7 mouse cellular contexts compared by ENCODE assay signal in the genomic region with DNA sequence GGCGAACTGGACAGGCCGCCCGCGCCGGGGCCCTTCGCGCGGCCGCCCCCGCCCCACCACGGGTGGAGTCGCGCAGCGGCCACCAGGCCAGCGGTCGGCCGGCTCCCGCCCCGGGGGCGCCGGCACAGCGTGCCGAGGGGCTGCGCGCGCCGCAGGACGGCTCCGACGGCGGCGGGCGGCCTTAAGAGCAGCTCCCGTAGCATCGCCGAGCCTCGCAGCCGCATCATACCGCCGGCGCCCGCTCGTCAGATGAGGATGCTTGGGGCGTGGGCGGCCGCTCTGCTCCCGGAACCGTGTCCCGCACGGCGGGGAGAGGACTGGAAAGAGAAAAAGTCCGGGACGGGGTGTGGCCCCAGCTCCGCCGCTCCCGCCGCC. TPM values are rescaled to one million over a fixed set of nuclear protein-coding genes. Genes with fewer than 3 reads are reported as not detected.
A peak's percentile ranks its signal among the peaks of the same experiment; 100 is the strongest.
DNase-seq lines count a peak whose midpoint lies in the region; ATAC-seq and TF ChIP-seq lines count a peak whose summit lies in the region.

No protein-coding gene starts in this region.

- no peak for TF ChIP-seq CTCF in lung, postnatal 0 days (IDR thresholded peaks at IDR 0.05)

- peak; percentile 57 for ATAC-seq in lung, postnatal 0 days
- peak; percentile 82 for ATAC-seq in forebrain, embryonic 11.5 days (replicated peaks; ENCODE audit: low FRiP score)
- ATAC-seq in limb, embryonic 11.5 days (ENCODE audit: insufficient number of reproducible peaks, low FRiP score, low TSS enrichment, low read depth): peak; percentile 75
- ATAC-seq in stomach, embryonic 14.5 days (ENCODE audit: insufficient number of reproducible peaks, insufficient read depth, low FRiP score, low read depth): peak; percentile 49; the same call in 1 of the 2 replicates

- peak overlapping the region; percentile 93 for H3K27ac ChIP-seq in lung, postnatal 0 days (ENCODE audit: low read length)
- peak overlapping the region; percentile 88 for H3K27ac ChIP-seq in forebrain, embryonic 11.5 days (ENCODE audit: low read depth, low read length)
- H3K27ac ChIP-seq in limb, embryonic 11.5 days (replicated peaks; ENCODE audit: low read depth, low read length): peak overlapping the region; percentile 91
- peak overlapping the region; percentile 92 for H3K27ac ChIP-seq in stomach, embryonic 14.5 days (ENCODE audit: low read length)

- no peaks in the 10 kb centered on the region for H3K27me3 ChIP-seq in lung, postnatal 0 days (replicated peaks; ENCODE audit: insufficient read depth, low read length)
- no peaks in the 10 kb centered on the region; the same call in 1 of the 2 replicates for H3K27me3 ChIP-seq in forebrain, embryonic 11.5 days (ENCODE audit: control insufficient read depth, insufficient read depth, low read length)
- no peaks in the 10 kb centered on the region for H3K27me3 ChIP-seq in limb, embryonic 11.5 days (ENCODE audit: control insufficient read depth, insufficient read depth, low read length)
- H3K27me3 ChIP-seq in stomach, embryonic 14.5 days (ENCODE audit: control insufficient read depth, insufficient read depth, low read length): no peaks in the 10 kb centered on the region

- peak overlapping the region; percentile 94 for H3K4me3 ChIP-seq in lung, postnatal 0 days (ENCODE audit: low read depth, low read length)
- peak overlapping the region; percentile 85 for H3K4me3 ChIP-seq in forebrain, embryonic 11.5 days (ENCODE audit: low read depth, low read length)
- H3K4me3 ChIP-seq in limb, embryonic 11.5 days (ENCODE audit: low read depth, low read length): peak overlapping the region; percentile 94
- peak overlapping the region; percentile 91 for H3K4me3 ChIP-seq in stomach, embryonic 14.5 days (ENCODE audit: low read depth, low read length)

- no peak for TF ChIP-seq EP300 in lung, postnatal 0 days (IDR thresholded peaks at IDR 0.05)

- H3K4me2 ChIP-seq in lung, postnatal 0 days (replicated peaks; ENCODE audit: low read depth, low read length): peak overlapping the region; percentile 89
- peak overlapping the region; percentile 66 for H3K4me2 ChIP-seq in forebrain, embryonic 11.5 days (ENCODE audit: low read depth, low read length, severe bottlenecking)
- H3K4me2 ChIP-seq in limb, embryonic 11.5 days (ENCODE audit: low read depth, severe bottlenecking): peak overlapping the region; percentile 57
- peak overlapping the region; percentile 79 for H3K4me2 ChIP-seq in stomach, embryonic 14.5 days (replicated peaks; ENCODE audit: low read depth, low read length)

- peak overlapping the region; percentile 82 for H3K9ac ChIP-seq in lung, postnatal 0 days (replicated peaks; ENCODE audit: low read depth)
- peak overlapping the region; percentile 91 for H3K9ac ChIP-seq in forebrain, embryonic 11.5 days (ENCODE audit: low read length)
- peak overlapping the region; percentile 93 for H3K9ac ChIP-seq in limb, embryonic 11.5 days (ENCODE audit: low read length)
- H3K9ac ChIP-seq in stomach, embryonic 14.5 days (replicated peaks; ENCODE audit: low read depth, low read length): peak overlapping the region; percentile 87

- WGBS in lung, postnatal 0 days: 1% methylated on average over 36 of the region's 57 CpGs
- WGBS in forebrain, embryonic 11.5 days: 1% methylated on average over 49 of the region's 57 CpGs
- under 1% methylated on average over 48 of the region's 57 CpGs for WGBS in limb, embryonic 11.5 days
- WGBS in stomach, embryonic 14.5 days: under 1% methylated on average over 51 of the region's 57 CpGs

- H3K4me1 ChIP-seq in lung, postnatal 0 days (ENCODE audit: insufficient read depth, low read depth, low read length): peaks cover 3% of the 10 kb centered on the region; the same call in 1 of the 2 replicates
- H3K4me1 ChIP-seq in forebrain, embryonic 11.5 days (replicated peaks; ENCODE audit: control insufficient read depth, insufficient read depth, low read length): 0 out of 2 replicates have a peak, but pooled peaks cover 2% of the 10 kb centered on the region
- no peaks in the 10 kb centered on the region; the same call in 1 of the 2 replicates for H3K4me1 ChIP-seq in limb, embryonic 11.5 days (ENCODE audit: control insufficient read depth, insufficient read depth, low read length)
- H3K4me1 ChIP-seq in stomach, embryonic 14.5 days (ENCODE audit: control insufficient read depth, insufficient read depth, low read length): 0 out of 2 replicates have a peak, but pooled peaks cover 3% of the 10 kb centered on the region

- H3K36me3 ChIP-seq in lung, postnatal 0 days (ENCODE audit: insufficient read depth, low read length): no peaks in the 10 kb centered on the region
- no peaks in the 10 kb centered on the region for H3K36me3 ChIP-seq in forebrain, embryonic 11.5 days (ENCODE audit: control insufficient read depth, insufficient read depth, low read length)
- no peaks in the 10 kb centered on the region for H3K36me3 ChIP-seq in limb, embryonic 11.5 days (ENCODE audit: control insufficient read depth, insufficient read depth, low read length)
- H3K36me3 ChIP-seq in stomach, embryonic 14.5 days (ENCODE audit: control insufficient read depth, insufficient read depth, low read length): no peaks in the 10 kb centered on the region

- no peaks in the 10 kb centered on the region for H3K9me3 ChIP-seq in lung, postnatal 0 days (ENCODE audit: low read length)
- H3K9me3 ChIP-seq in forebrain, embryonic 11.5 days (ENCODE audit: control insufficient read depth, low read length): no peaks in the 10 kb centered on the region
- H3K9me3 ChIP-seq in limb, embryonic 11.5 days (ENCODE audit: control insufficient read depth, low read length): no peaks in the 10 kb centered on the region
- no peaks in the 10 kb centered on the region for H3K9me3 ChIP-seq in stomach, embryonic 14.5 days (ENCODE audit: control insufficient read depth, low read depth, low read length)

- no peak for DNase-seq in lung, postnatal 0 days (ENCODE audit: low spot score)
- DNase-seq in lung, postnatal 4 days: no peak
- no peak for DNase-seq in forebrain, embryonic 11.5 days (ENCODE audit: low spot score)
- DNase-seq in limb, embryonic 11.5 days (ENCODE audit: low spot score): no peak
- no peak for DNase-seq in urinary bladder, adult 2 months (ENCODE audit: low spot score)
- no peak for DNase-seq in adrenal gland, postnatal 36 days

RNA-seq across cellular contexts. Expression of a gene that starts 0.3 kb away (rescaled TPM):
- 13.0 and 15.9 TPM in 2 replicates for polyA plus RNA-seq in lung, postnatal 0 days (2015; fragmentation: Nextera tagmentation; extraction: Ambion mirVana)
- polyA plus RNA-seq in forebrain, embryonic 11.5 days (2014; fragmentation: Nextera tagmentation; extraction: Ambion mirVana): 31.1 and 34.6 TPM in 2 replicates
- 29.0 and 30.6 TPM in 2 replicates for polyA plus RNA-seq in limb, embryonic 11.5 days (2014; fragmentation: Nextera tagmentation; extraction: Ambion mirVana)
- 30.5 and 31.4 TPM in 2 replicates for polyA plus RNA-seq in stomach, embryonic 14.5 days (2014; fragmentation: Nextera tagmentation; extraction: Ambion mirVana)
- 86.2 and 114 TPM in 2 replicates for polyA plus RNA-seq in urinary bladder, adult 2 months (2012; rRNA removed)
- total RNA-seq in adrenal gland, postnatal 36 days (2021): 100 to 1,000 TPM; 104 to 110 TPM
